Mouse (Mus musculus) hindbrain, embryonic 14.5 days (tissue): ENCODE results near the gene Ccdc160. TPM values are rescaled to one million over a fixed set of nuclear protein-coding genes. Genes with fewer than 3 reads are reported as not detected.

Experiments
- ATAC-seq: fragments of 200-750 bp; cut with Nextera tagmentation; 2 replicates; pipeline ENCODE4 v1.8.0; 2017; ENCODE audit warnings: moderate number of reproducible peaks, mild to moderate bottlenecking, moderate TSS enrichment, moderate library complexity; ENCODE audit not compliant: low FRiP score
- DNase-seq: peaks from one replicate; pipeline ENCODE4 v3.0.0-alpha.2; 2015; ENCODE audit warnings: low spot score
- H3K27ac ChIP-seq: fragments of 300-500 bp; sonication (generic); 2 replicates; pipeline ENCODE4 v1.5.1; 2014; ENCODE audit warnings: mild to moderate bottlenecking, moderate library complexity
- H3K27me3 ChIP-seq: fragments of 300-500 bp; sonication (generic); 2 replicates; pipeline ENCODE4 v1.6.1; 2014; ENCODE audit warnings: mild to moderate bottlenecking, low read length, mixed read lengths; ENCODE audit not compliant: control insufficient read depth, insufficient read depth
- H3K36me3 ChIP-seq: fragments of 300-500 bp; sonication (generic); replicated peaks from 2 replicates; pipeline ENCODE4 v1.6.1; 2014; ENCODE audit not compliant: control insufficient read depth, insufficient read depth
- H3K4me1 ChIP-seq: fragments of 300-500 bp; sonication (generic); replicated peaks from 2 replicates; pipeline ENCODE4 v1.6.1; 2014; ENCODE audit warnings: antibody characterized with exemption, low read length, mixed read lengths; ENCODE audit not compliant: control insufficient read depth, insufficient read depth
- H3K4me2 ChIP-seq: fragments of 300-500 bp; sonication (generic); replicated peaks from 2 replicates; pipeline ENCODE4 v1.6.1; 2014; ENCODE audit warnings: mild to moderate bottlenecking, moderate library complexity
- H3K4me3 ChIP-seq: fragments of 300-500 bp; sonication (generic); replicated peaks from 2 replicates; pipeline ENCODE4 v1.5.1; 2014; ENCODE audit warnings: mild to moderate bottlenecking, low read length
- H3K9ac ChIP-seq: fragments of 300-500 bp; sonication (generic); 2 replicates; pipeline ENCODE4 v1.6.1; 2014
- H3K9me3 ChIP-seq: fragments of 300-500 bp; sonication (generic); 2 replicates; pipeline ENCODE4 v1.6.1; 2016; ENCODE audit warnings: low read length; ENCODE audit not compliant: control insufficient read depth
- WGBS: fragments of 180-500 bp; shearing (Covaris S2); extraction: QIAGEN DNeasy Blood & Tissue Kit; methylation state at CpG from one replicate; pipeline ENCODE4 v1.1.7; 2014; 5-methylcytosine and 5-hydroxymethylcytosine counted together
- microRNA counts: library from miRNA; unstranded; fragments of <30 nt; microRNA quantifications from one replicate; lab custom pipeline; 2016
- microRNA-seq: library from miRNA; unstranded; fragments of <30 nt; microRNA quantifications from one replicate; pipeline ENCODE4, GENCODE M21; 2016
- polyA plus RNA-seq: library from polyadenylated mRNA; unstranded; fragments of >200 nt; fragmentation: Nextera tagmentation; extraction: Ambion mirVana; gene quantifications from 2 replicates; pipeline ENCODE4 v1.2.1, GENCODE M21; 2014

Gene Ccdc160
- polyA plus RNA-seq, 1 experiment from 2014 or later = 8.2 TPM

DNA sequence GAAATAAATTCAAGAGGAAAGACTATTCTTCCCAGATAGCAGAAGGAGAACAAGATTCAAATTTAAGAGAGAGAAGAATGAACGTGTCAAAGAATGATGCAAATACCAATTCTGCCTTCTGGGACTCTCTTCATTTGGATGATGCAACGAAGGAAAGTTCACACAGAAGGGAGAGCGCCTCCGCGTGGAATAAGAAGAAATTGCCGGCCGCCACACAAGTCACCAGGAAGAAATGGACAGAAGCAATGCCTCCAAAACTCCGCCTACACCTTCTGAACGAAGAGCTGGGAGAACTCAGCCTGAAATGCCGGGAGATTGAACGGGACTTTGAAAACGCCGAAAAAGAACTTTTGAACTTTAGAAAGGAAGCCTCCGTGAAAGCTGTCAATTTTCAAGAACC is 7.3 kb downstream of the Ccdc160 start:
- no peak overlapping the region for H3K4me2 ChIP-seq
- 73% methylated on average over 14 of the region's 14 CpGs for WGBS
- no peaks in the 10 kb centered on the region for H3K4me1 ChIP-seq
- no peak overlapping the region for H3K9ac ChIP-seq
- no peaks in the 10 kb centered on the region for H3K36me3 ChIP-seq
- no peak overlapping the region for H3K4me3 ChIP-seq
- no peak overlapping the region for H3K27ac ChIP-seq
- H3K27me3 ChIP-seq = no peaks in the 10 kb centered on the region
- DNase-seq (no peak), ATAC-seq (no peak)
- H3K9me3 ChIP-seq = no peaks in the 10 kb centered on the region

GRCm38 (mm10) chrX:52799566-52799965 is 8.6 kb downstream of the Ccdc160 start:
- no peak for ATAC-seq
- Histone ChIP-seq H3K4me1 (no peaks in the 10 kb centered on the region), H3K4me2 (no peak overlapping the region), H3K27me3 (no peaks in the 10 kb centered on the region), H3K9ac (no peak overlapping the region), H3K36me3 (no peaks in the 10 kb centered on the region), H3K4me3 (no peak overlapping the region), H3K27ac (no peak overlapping the region), H3K9me3 (no peaks in the 10 kb centered on the region)
- WGBS = 35% methylated on average over 6 of the region's 6 CpGs
- DNase-seq = no peak

- H3K4me3 ChIP-seq = no peak overlapping the region
- no peak overlapping the region for H3K4me2 ChIP-seq
- no peak overlapping the region for H3K27ac ChIP-seq
- H3K9me3 ChIP-seq = no peaks in the 10 kb centered on the region
- no peak overlapping the region for H3K9ac ChIP-seq
- H3K27me3 ChIP-seq = no peaks in the 10 kb centered on the region
- WGBS = 53% methylated on average over 3 of the region's 3 CpGs
- ATAC-seq (no peak), DNase-seq (no peak)
- H3K36me3 ChIP-seq = no peaks in the 10 kb centered on the region
- H3K4me1 ChIP-seq = no peaks in the 10 kb centered on the region
Measured at GRCm38 (mm10) chrX:52819338-52819737, 28.3 kb downstream of the Ccdc160 start.

MicroRNA genes within 50 kb of the gene (microRNA counts, 519-probe panel; counts per million panel counts)
- 6,818 counts per million, percentile 91 among the panel's probes with 10 or more counts for microRNA mmu-miR-106a+mmu-miR-17 (lab: Ali Mortazavi, UCI)
- not detected for microRNA mmu-miR-18b (lab: Ali Mortazavi, UCI)
- microRNA mmu-miR-363 (lab: Ali Mortazavi, UCI) = not detected

Small RNAs within 50 kb of the gene (microRNA-seq; reads per million reads assigned to microRNA genes)
- 203 reads per million, percentile 60 among the genes with 10 or more reads in this experiment for gene Mir106a
- gene Mir18b = 43.9 reads per million, percentile 42 among the genes with 10 or more reads in this experiment
- gene Mir19b-2 = 2.7 reads per million, percentile 10 among the genes with 10 or more reads in this experiment
- 176 reads per million, percentile 57 among the genes with 10 or more reads in this experiment for gene Mir20b
- gene Mir363 = 410 reads per million, percentile 70 among the genes with 10 or more reads in this experiment
- gene Mir92-2 = 46.5 reads per million, percentile 43 among the genes with 10 or more reads in this experiment

Other genes with a start within 250 kb of the Ccdc160 start
- 101 and 122 TPM in 2 replicates for gene Gpc3, start 177.2 kb upstream of the Ccdc160 start, polyA plus RNA-seq
- gene Phf6, start 121.1 kb downstream of the Ccdc160 start, polyA plus RNA-seq = 71.2 and 81.7 TPM in 2 replicates
- gene Hprt, start 196.9 kb downstream of the Ccdc160 start, polyA plus RNA-seq = 137 and 139 TPM in 2 replicates